Mouse (Mus musculus) forelimb bud, embryonic 11.5 days (tissue): Measurements from ENCODE around the gene Slc7a1.

ENCODE experiments used
- DNase-seq: peaks from one replicate; pipeline ENCODE4 v3.0.0-alpha.2; 2012; ENCODE audit warnings: low read depth, low spot score

The Slc7a1 gene

DNA sequence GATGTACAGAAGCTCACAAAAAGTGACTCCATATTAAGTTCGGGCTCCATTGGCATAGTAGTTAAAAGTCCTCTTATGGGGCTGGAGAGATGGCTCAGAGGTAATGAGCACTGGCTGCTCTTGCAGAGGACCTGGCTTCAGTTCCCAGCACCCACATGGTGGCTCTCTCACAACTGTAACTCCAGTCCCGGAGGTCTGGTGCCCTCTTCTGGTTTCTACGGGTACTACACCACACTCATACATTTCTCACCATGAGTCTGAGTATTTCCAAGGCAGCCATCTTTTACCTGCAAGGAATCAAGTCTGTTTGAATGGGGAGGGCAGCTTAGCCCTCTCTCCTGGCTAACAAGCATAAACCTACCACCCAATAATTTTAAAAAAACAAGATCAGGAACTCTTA is 30.5 kb downstream of the Slc7a1 start:
- DNase-seq = no peak

DNA sequence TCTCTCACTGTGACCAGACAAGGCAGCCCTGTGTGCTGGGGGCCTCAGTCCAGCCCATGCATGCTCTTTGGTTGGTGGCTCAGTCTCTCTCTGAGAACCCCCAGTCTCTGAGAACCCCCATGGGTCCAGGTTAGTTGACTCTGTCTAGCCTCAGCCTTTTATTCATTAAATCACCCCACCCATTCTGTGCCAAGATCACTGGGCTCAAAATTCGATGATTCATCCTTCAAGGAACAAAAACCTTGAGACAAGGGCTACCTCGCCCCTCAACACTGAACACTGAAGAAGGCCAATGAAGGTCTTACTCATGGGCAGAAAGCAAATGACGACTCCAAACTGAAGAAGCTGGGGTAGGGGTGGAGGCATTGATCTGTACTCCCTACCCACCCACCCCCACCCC is 31.9 kb downstream of the Slc7a1 start:
- DNase-seq = no peak

GRCm38 (mm10) chr5:148366455-148366854 is 33.2 kb downstream of the Slc7a1 start:
- no peak for DNase-seq

GRCm38 (mm10) chr5:148363441-148364113 is 36.1 kb downstream of the Slc7a1 start:
- DNase-seq = no peak

- no peak for DNase-seq
These were observed 37.4 kb downstream of the Slc7a1 start for GRCm38 (mm10) chr5:148362296-148362695.

- no peak for DNase-seq
These were observed 38.0 kb downstream of the Slc7a1 start for GRCm38 (mm10) chr5:148361759-148362010.

- no peak for DNase-seq
These were observed 38.6 kb downstream of the Slc7a1 start for GRCm38 (mm10) chr5:148360922-148361758.

DNA sequence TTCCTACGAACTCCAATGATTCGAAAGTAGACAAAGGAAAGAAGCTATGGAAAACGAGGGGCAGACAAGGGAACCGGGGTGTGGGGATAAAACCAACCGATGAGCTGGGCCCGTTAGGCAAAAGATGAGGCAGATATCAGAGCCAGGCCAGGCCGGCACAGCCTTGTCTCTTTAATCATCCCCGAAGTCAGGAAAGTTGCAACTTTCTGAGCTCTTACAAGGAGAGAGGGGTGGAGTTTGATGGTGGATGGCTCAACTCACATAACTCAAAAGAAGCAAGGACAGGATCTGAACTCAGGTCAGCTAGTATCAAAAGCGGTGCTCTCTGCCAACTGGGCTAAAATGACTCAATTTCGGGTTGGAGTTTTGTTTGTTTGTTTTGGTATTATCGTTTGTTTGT is 40.6 kb downstream of the Slc7a1 start:
- DNase-seq = no peak

GRCm38 (mm10) chr5:148357168-148357567 is 42.5 kb downstream of the Slc7a1 start:
- DNase-seq = no peak

DNA sequence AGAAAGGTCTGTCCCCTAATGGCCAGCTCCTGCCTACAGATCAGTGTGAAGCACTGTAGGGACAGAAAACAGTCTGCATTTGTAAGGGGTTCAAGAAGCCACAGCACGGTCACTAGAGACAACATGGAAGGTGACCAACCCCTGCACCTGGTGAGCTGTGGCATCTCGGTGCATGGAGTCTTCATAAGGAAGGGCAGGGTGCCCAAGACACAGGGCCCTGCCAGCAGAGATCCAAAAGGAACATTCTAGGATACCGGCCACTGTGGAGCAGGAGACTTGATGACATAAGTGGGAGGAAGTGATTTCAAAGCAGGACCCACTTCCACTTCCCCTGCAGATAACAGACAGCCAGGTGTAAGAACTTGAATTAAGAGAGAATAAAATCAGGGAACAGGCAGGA is 43.9 kb downstream of the Slc7a1 start:
- DNase-seq = no peak

DNA sequence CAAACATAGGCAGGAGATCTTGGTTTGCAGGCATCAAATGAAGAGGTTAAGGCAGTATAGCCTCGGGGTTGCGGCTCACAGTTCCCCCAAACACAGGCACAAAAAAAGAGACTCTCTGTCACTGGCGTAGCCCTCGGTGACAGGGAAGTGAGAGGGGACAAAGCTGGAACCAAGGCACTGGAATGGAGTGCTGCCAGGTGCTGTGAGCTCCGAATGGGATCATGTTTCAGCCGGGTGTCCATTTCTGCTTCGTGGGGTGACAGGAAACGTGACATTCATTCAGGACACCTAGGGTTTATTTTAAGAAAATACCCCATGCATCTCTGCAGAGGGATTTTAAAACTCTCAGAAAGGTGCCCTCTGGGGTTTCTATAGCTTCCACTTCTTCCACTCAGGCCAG is 45.2 kb downstream of the Slc7a1 start:
- DNase-seq = no peak

GRCm38 (mm10) chr5:148353429-148353828 is 46.3 kb downstream of the Slc7a1 start:
- DNase-seq = no peak

- peak; percentile 82 for DNase-seq
These were observed 50.2 kb downstream of the Slc7a1 start for GRCm38 (mm10) chr5:148349327-148350011.

DNA sequence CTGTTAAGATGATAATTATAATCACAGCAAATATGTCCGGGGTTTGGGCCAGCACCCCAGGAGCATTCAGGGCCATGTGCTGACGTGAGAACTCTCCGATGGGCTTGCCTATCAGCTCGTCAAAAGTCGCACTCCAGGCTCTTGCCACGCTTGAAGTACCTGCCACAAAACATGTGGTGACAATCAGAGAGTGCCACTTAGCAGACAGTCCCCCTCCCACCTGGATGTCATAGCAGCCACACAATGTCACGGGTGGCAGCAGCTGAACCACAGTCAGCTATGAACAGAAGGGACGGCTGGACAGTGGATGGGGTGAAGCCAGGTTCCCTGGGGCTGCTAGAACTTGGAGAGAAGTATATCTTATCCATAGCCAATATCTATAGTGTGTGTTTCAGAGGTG is 51.6 kb downstream of the Slc7a1 start:
- DNase-seq = no peak

- no peak for DNase-seq
These were observed 53.2 kb downstream of the Slc7a1 start for GRCm38 (mm10) chr5:148346543-148346942.

DNA sequence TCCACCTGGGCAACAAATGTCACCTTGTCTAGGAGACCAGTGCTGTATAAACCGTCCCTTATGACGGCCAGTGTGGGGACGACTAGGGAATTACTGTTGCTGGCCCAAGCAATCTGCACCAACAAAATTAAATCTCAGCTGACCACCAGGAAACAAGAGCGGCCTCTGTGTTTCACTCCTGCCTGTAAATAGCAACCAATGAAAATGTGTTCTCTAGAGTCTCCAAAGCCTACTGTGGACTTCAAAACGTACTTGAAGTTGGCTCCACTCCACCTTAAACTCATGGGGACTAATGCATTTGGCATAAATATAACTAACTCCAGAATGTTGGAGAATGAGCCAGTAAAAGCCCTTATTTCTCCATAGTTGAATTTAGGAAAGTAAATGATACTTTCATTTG is 55.3 kb downstream of the Slc7a1 start:
- no peak for DNase-seq

GRCm38 (mm10) chr5:148342061-148342741 is 57.5 kb downstream of the Slc7a1 start:
- peak; percentile 42 for DNase-seq

GRCm38 (mm10) chr5:148339126-148339525 is 60.6 kb downstream of the Slc7a1 start:
- DNase-seq = no peak

- peak; percentile 82 for DNase-seq
These were observed 67.1 kb downstream of the Slc7a1 start for GRCm38 (mm10) chr5:148332622-148332974.

DNA sequence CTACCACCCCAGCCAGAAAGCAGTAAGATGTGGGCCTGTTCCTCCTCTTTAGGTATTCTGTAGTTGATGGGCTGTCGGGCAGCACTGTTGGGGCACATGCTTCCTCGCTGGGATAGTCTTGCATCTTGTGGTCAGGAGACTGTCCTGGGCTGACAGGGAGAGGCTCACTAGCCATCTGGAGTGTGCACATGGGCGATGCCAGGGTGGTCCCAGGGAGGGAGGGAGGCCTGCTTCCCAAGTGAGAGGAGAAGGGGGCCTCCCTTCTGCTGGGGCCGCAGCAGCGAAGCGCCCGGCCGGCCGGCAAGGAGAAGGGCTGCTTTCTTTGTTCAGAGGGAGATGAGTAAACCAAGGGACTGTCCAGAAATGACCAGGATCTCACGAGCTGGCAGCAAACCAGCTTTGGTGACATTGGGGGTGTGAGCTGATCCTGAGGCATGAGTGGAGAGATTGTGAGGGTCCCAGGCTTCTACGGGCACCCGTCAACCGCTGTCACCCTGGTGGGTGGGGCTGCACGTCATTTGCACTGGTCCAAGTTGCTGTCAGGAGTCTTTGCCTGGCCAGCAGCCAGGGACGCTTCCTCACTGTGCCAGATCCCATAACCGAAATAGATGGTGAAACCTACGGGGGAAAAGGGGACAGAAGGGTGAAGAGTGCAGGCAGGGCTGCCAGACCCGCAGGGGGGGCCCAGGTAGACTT is 67.6 kb downstream of the Slc7a1 start:
- DNase-seq = no peak

DNA sequence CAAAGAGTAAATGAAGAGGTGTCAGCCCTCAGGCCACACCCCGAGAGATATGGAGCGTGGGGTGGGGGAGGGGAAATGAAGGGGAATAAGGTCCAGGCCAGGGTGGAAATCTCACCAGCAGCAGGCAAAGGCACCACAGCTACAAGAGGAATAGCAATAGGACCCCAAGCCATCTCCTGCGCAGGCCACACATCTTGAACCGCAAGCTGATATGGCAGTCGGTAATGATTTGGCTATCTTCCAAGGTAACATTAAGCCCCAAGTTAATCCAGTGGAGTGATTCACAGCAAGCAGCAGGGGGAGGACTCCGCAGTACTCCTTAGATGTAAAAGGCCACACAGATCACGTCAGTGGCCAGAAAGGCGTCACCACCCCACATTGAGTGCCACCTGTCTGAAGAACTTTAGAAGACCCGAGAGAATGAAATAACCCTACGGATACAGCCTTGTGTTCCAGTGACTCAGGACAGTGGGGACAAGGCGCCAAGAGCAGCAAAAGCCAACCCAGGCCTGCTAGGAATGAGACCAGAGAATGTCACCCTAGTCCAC is 68.4 kb downstream of the Slc7a1 start:
- DNase-seq = no peak
